Mouse (Mus musculus) CD4-positive naive resting alpha-beta T cell, adult 76 days (primary cell): ENCODE data around the gene Gm20865. TPM values are rescaled to one million over a fixed set of nuclear protein-coding genes. Genes with fewer than 3 reads are reported as not detected.

Experiments used
- total RNA-seq: library from RNA; stranded (reverse); gene quantifications from one replicate; pipeline ENCODE4 v1.2.4, GENCODE M21; 2023

Gene Gm20865
- not detected for total RNA-seq

DNA sequence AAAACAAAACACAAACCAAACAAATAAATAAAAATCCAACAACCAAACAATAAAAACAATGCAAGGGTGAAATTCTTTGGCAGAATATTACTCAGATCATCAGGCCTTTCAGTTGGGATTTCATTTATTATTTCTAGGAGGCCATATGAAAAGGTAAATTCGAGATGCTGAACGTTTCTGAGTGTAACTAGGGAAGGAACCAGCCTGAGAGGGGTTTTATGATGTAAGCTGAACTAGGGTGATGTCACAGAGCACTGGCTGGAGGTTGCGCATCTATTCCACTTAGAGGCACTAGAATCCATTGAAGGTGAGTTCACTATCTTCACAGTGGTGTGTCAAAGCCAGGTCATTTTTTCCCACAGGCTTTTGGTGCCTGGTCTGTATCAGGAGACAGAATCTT lies at the start of gene Gm20865:
TSS of gene Gm20865 (plus strand) at position 301 of the 400 bp plus-strand sequence.

Other genes with a start within 250 kb of the Gm20865 start
- not detected for gene Gm29866, start 247.9 kb upstream of the Gm20865 start, total RNA-seq
- gene Gm20909, start 77.0 kb upstream of the Gm20865 start, total RNA-seq: not detected